Mouse (Mus musculus) retina, embryonic 14.5 days (tissue): ENCODE measurements at regions not wholly inside any gene's neighbourhood (a gene's known extent, or its start where the extent isn't known, plus 50 kb on each side); places are given as distances from the start of the nearest gene placed in this dataset.
A peak's percentile ranks its signal among the peaks of the same experiment; 100 is the strongest.

Experiments used
- DNase-seq: peaks from one replicate; pipeline ENCODE4 v3.0.0-alpha.2; 2015; ENCODE audit warnings: low spot score

GRCm38 (mm10) chr16:64391440-64392197, 210.6 kb downstream of the Csnka2ip start:
- DNase-seq: peak; percentile 12

- DNase-seq: no peak
Observed at GRCm38 (mm10) chr16:64368608-64369399, 233.4 kb downstream of the Csnka2ip start.

- DNase-seq: no peak
Observed at GRCm38 (mm10) chr16:64347940-64348339, 254.3 kb downstream of the Csnka2ip start.

GRCm38 (mm10) chr16:64332887-64333455, 269.2 kb downstream of the Csnka2ip start:
- no peak for DNase-seq

GRCm38 (mm10) chr16:64332195-64332886, 269.9 kb downstream of the Csnka2ip start:
- no peak for DNase-seq

GRCm38 (mm10) chr16:64329264-64330060, 272.7 kb downstream of the Csnka2ip start:
- DNase-seq: no peak

GRCm38 (mm10) chr16:64318796-64319493, 283.3 kb downstream of the Csnka2ip start:
- no peak for DNase-seq

- no peak for DNase-seq
Observed at GRCm38 (mm10) chr16:64316831-64317230, 285.4 kb downstream of the Csnka2ip start.

GRCm38 (mm10) chr16:64293507-64293906, 308.7 kb downstream of the Csnka2ip start:
- DNase-seq: no peak

- DNase-seq: no peak
Observed at GRCm38 (mm10) chr16:64285306-64285705, 316.9 kb downstream of the Csnka2ip start.

- DNase-seq: no peak
Observed at GRCm38 (mm10) chr16:64275860-64276597, 326.2 kb downstream of the Csnka2ip start.

GRCm38 (mm10) chr16:64275420-64275819, 326.8 kb downstream of the Csnka2ip start:
- DNase-seq: peak; percentile 32

- DNase-seq: no peak
Observed at GRCm38 (mm10) chr16:64264960-64265736, 337.1 kb downstream of the Csnka2ip start.

GRCm38 (mm10) chr16:64251155-64251554, 351.1 kb downstream of the Csnka2ip start:
- no peak for DNase-seq

- no peak for DNase-seq
Observed at GRCm38 (mm10) chr16:64248743-64249142, 353.5 kb downstream of the Csnka2ip start.

GRCm38 (mm10) chr16:64245942-64246341, 356.3 kb downstream of the Csnka2ip start:
- no peak for DNase-seq

GRCm38 (mm10) chr16:64224336-64224735, 360.4 kb upstream of the Epha3 start:
- DNase-seq: no peak

GRCm38 (mm10) chr16:64216671-64217070, 352.7 kb upstream of the Epha3 start:
- no peak for DNase-seq

- no peak for DNase-seq
Observed at GRCm38 (mm10) chr16:64211895-64212294, 347.9 kb upstream of the Epha3 start.
